Mouse (Mus musculus) adrenal gland, postnatal 25 days (tissue): ENCODE data around the gene Rbm47. TPM values are rescaled to one million over a fixed set of nuclear protein-coding genes. Genes with fewer than 3 reads are reported as not detected.

ENCODE experiments used
- DNase-seq: peaks from one replicate; pipeline ENCODE4 v3.0.0; 2021; ENCODE audit warnings: mixed read lengths
- total RNA-seq: library from RNA; stranded (reverse); gene quantifications from 2 replicates; pipeline ENCODE4 v1.2.3, GENCODE M21; 2021

Rbm47 gene
- total RNA-seq, 1 experiment from 2014 or later, result 115 TPM

DNA sequence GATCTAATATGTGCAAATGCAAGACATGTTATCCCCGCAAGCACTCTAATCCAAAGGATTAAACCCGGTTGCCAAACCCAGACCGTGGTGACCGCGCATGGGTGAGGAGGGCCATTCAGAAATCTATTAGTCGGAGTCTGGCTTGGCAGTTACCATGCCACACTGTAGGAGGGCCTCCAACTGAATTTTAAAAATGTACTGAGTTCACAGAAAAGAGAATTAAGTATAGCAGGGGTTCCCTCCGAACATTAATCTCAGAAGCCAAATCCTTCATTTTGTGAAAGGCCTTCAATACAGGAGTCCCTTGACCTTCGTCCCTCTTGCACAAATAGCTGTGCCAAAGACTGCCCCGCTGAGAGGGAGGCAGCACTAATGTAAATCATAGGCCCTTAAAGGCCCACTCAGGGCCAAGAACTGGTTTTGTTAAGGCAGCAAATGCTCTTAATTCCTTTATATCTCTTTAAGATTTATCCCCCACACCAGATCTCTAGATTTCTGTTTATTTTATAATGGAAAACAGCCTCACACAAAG lies 16.4 kb downstream of the Rbm47 start:
- no peak for DNase-seq

DNA sequence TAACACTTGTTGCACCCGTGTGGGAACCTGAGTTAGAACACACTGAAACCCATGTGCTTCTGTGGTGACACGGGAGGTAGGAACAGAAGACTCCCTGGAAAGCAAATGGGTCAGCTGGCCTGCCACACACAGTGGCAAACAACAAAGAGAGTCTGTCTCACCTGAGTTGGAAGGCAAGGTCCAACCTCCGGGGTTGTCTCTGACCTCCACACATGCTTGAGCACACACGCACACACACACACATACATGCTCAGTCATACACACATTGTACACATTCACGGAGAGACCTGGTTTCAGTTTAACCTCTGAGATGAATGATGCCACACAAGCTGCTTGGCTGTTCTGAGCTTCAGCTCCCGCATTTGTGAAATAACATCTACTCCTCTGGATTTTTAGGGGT lies 18.3 kb downstream of the Rbm47 start:
- no peak for DNase-seq

- no peak for DNase-seq
These were observed 19.4 kb downstream of the Rbm47 start for GRCm38 (mm10) chr5:66153486-66153885.

DNA sequence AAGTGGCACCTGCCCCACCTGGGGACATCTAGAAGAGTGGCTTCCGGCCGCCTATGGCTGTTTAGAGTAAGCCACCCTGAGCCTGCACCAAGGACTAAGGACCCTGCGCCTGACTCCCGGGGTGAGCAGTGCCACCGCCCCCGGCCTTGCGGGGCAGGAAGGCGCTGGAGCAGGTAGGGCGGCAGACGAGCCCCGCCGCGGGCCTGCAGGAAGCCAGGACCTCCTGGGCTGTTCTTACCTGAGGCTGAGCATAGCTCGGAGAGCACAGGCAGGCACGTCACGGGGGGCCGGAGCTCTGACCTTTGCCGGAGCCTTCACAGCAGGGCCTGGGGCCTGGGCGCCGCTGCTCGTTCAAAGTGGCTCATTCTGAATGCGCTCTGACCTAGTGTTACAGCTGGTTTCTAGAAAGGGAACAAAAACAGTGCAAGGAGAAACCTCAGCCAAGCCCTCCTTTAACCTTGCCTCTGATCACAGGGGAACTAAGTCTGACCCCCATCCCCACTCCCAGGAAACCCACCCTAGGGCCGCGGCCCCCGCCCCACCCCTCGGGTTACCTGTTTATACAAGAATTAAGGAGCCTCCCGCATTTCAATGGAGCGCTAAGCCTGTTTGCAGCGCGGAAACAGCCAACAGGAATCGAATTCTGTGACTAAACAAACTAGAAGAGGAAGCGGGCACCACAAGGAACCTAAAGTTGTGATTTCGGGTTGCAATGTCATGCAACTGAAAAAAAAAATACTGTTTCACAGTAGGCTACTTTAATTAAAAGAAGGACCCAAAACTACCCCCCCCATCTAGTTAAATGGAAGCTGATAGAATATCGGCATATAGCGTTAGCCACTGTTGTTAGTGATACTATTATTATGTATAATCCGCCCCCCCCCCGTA lies 21.4 kb downstream of the Rbm47 start:
- peak; percentile 53 for DNase-seq

DNA sequence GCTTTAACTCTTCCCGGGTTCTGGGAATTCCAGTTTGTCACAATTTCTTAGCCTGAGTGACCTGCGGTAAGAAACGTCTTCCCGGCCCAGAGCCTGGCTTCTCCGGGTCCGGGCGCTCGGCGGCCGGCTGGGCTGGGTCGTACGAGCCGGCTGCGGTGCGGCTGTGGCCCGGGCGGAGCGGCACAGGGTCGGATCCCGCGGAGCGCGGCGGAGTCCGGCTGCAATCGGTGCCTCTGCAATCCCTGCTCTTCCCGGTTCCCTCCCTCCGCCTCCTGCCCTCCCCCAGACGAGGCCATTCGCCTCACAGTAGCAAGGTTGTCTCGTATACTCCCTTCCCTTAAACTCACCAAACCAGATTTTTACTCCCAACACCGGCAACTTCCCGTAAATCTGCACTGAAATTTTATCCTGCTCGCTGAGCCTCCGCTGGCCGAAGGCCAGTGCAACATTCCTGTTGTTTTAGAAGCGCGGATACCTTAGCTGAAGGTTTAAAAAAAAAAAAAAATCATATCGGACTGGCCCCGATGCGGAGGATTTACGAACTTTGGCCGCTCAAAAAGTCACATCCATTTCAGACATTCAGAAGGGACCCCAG lies 22.1 kb downstream of the Rbm47 start:
- DNase-seq, result peak; percentile 82

DNA sequence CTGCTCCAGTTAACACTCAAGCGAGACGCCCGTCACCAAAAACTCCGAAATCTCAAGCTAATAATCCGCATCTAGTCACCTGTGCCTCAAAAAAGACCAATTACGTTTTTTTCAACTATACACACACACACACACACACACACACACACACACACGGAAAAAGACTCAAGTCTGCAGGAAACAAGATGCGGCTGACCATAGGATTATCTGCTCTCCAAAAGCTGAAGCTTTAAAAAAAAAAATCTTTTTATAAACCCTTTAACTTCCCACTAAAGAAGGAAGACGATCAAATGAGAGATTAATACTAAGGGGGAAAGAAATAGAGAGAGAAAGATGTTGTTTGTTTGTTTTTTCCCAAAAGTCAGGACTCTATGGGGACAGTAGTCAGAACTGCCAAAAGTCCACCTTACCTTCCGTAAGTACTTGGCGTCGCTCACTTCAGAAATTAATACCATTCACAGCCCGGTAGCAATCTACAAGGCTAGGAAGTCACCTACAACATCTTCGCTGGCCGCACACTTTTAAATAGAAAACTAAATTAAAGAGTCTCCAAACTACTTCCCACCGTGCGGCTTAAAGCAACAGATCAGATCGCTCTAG lies 22.7 kb downstream of the Rbm47 start:
- no peak for DNase-seq

GRCm38 (mm10) chr5:66149571-66149970 lies 23.3 kb downstream of the Rbm47 start:
- DNase-seq, result no peak

- DNase-seq, result no peak
These were observed 23.8 kb downstream of the Rbm47 start for GRCm38 (mm10) chr5:66149111-66149510.

- DNase-seq, result no peak
These were observed 25.6 kb downstream of the Rbm47 start for GRCm38 (mm10) chr5:66147313-66147712.

GRCm38 (mm10) chr5:66145583-66145982 lies 27.3 kb downstream of the Rbm47 start:
- DNase-seq, result no peak

DNA sequence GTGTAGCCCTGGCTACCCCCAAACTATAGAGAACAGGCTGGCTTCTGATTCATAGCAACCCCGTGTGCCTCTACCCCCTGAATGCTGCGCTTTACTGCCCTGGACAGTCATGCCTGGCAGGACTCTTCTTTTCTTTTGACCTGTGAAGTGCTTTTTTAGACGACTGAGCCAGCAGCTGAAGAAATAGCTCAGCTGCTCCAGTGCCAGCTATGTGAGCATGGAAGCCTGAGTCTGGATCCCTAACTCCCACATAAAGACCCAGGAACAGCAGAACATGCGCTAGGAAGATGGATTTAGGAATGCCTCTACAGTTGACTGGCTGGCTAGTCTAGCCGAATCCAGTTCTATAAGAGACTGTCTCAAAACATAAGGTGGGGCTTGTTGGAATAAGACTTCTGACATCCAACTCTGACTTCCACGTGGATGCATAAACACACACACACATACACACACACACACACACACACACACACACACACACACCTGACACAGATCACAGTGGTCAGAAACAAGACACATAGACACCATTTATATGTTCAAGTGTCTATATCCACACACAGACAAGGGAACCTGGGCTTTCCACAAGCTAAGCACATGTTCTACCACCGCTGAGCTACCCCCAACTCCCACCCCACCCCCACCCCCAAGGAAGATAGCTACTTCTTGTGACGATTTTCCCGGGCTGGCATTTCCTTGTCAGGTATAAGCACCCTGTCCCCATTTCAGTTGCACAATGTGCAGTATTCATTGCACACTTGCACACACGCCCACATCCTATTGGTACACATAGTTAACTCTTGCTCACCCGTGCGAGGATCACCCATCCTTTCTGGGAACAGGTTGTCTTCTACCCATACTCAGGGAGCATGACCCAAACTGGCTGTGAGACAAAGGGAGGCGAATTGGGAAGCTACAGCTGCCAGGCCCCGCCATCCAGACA lies 29.6 kb downstream of the Rbm47 start:
- no peak for DNase-seq

DNA sequence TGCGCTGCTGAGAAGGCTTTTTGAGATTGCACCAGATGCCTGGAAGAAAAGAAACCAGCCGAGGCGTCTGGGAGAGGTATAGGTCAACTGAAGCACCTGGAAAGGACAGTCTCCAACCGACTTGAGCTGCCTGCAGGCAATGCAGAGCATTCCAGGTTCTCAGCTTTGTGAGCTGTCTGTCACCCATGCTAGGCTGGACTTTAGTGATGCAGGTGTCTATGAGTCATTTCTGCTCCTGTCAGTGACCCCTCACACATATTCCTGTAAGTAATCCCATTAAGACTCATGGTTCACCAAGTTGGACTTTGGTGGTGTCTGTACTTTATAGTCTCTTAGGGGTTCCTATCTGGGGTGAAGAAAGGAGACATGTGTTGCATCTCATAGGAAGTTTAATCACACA lies 31.4 kb downstream of the Rbm47 start:
- DNase-seq, result no peak

DNA sequence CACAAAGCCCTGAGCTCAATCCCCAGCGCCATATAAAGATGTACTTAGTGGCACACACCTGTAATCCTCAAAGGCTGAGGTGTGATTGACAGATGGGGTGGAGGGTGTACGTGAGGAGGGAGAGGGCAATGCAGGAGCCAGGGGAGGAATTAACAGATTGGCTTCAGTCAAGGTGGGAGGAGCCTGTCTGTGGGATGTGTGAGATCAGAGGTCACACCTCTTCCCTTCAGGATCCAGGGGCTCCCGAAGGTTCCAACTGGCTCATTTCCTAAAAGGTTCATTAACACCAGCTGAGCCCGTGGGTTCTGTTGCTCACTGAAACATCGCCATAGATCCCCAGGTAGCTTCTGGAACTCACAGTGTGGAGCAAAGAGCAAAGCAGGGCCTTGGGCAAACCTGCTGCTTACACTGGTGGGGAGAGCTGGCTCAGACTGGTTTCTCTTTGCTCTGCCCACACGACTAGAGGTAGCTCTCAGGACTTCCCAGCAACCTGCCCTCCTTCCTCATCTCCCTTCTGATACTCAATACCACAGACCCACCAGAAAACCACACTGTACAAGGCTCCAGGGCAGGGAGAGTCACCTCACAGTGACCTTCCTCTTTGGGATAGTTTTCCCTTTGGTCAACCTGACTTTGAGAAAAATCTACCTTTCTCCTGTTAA lies 33.2 kb downstream of the Rbm47 start:
- DNase-seq, result no peak

GRCm38 (mm10) chr5:66139171-66139570 lies 33.7 kb downstream of the Rbm47 start:
- DNase-seq, result no peak

- peak; percentile 58 for DNase-seq
These were observed 34.3 kb downstream of the Rbm47 start for GRCm38 (mm10) chr5:66138597-66138996.

DNA sequence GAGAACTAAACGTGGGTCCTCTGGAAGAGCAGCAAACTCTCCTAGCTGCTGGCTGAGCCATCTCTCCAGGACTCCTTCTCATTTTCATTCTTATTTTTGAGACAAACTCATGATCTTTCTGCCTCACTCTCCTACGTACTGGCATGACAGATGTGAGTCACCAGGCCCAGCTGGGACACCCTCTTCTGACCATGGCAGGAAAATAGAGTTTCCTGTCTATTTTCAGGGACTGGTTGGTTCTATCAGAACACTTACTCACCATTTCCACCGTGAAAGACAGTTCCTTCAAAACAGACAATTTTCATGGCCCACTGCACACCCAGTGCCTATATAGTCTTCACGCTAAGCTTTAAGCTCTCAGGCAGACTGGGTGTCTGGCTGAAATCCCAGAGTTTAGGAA lies 35.7 kb downstream of the Rbm47 start:
- no peak for DNase-seq

- DNase-seq, result no peak
These were observed 37.1 kb downstream of the Rbm47 start for GRCm38 (mm10) chr5:66135853-66136210.

DNA sequence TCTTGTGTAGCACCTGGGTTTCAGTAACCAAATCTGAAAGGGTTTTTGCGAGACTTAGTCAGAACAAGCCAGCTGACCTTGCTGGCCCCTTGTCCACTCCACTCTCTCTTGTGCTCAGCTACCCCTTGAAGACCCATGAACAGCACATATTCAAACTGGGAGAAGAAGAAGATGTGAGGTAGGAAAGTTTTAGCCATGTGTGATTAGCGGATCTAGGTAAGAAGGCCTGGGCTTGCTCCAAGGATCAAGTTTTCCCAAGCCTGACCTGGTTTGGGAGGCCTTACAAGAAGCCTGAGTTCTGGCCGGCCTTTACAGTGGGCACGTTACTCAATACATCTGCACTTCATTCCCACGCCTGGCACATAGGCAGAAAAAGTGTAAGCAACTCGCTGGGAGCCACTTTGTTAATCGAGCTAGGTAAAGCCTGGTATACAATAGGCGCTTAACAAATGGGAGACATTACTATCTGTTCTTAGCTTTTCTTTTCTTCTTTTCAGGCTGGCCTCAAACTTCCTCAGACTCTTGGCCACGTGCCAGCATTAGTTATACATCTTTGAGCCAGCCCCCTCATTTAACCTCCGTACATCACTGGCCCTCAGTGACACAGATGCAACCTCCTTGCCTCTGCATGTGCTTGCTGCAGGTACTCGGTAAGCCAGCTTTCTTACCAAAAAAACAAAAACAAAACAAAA lies 37.6 kb downstream of the Rbm47 start:
- no peak for DNase-seq

- no peak for DNase-seq
These were observed 38.3 kb downstream of the Rbm47 start for GRCm38 (mm10) chr5:66134578-66134977.

GRCm38 (mm10) chr5:66128948-66129347 lies 44.0 kb downstream of the Rbm47 start:
- no peak for DNase-seq

- peak; percentile 60 for DNase-seq
These were observed 47.5 kb downstream of the Rbm47 start for GRCm38 (mm10) chr5:66125418-66125817.
